Mouse (Mus musculus) kidney, postnatal 4 days (tissue): ENCODE measurements around the gene Slc26a11.

Experiments
- DNase-seq, 2 experiments: peaks; one replicate each; pipeline ENCODE4 v3.0.0; 2021; ENCODE audit warnings: mixed read lengths in 2 of 2

Gene Slc26a11

GRCm38 (mm10) chr11:119362769-119363533 is 7.6 kb downstream of the Slc26a11 start:
- no peak for DNase-seq

- DNase-seq, result peak; percentile 80 to 86
These were observed 8.3 kb downstream of the Slc26a11 start for GRCm38 (mm10) chr11:119363534-119364145.

GRCm38 (mm10) chr11:119375425-119375824 is 20.1 kb downstream of the Slc26a11 start:
- DNase-seq, result no peak

GRCm38 (mm10) chr11:119377326-119377725 is 22.0 kb downstream of the Slc26a11 start:
- DNase-seq, result no peak

GRCm38 (mm10) chr11:119378551-119378950 is 23.2 kb downstream of the Slc26a11 start:
- no peak for DNase-seq

GRCm38 (mm10) chr11:119381631-119382337 is 26.4 kb downstream of the Slc26a11 start:
- no peak for DNase-seq

GRCm38 (mm10) chr11:119382338-119382850 is 27.0 kb downstream of the Slc26a11 start:
- no peak for DNase-seq

- DNase-seq, result no peak
These were observed 29.5 kb downstream of the Slc26a11 start for GRCm38 (mm10) chr11:119384904-119385303.

GRCm38 (mm10) chr11:119386306-119386705 is 30.9 kb downstream of the Slc26a11 start:
- no peak for DNase-seq

GRCm38 (mm10) chr11:119387273-119387672 is 31.9 kb downstream of the Slc26a11 start:
- peak in 1 of 2 experiments; percentile 17 for DNase-seq

- DNase-seq, result peak; percentile 87 to 93
These were observed 34.5 kb downstream of the Slc26a11 start for GRCm38 (mm10) chr11:119389851-119390270.

- peak; percentile 77 to 87 for DNase-seq
These were observed 35.2 kb downstream of the Slc26a11 start for GRCm38 (mm10) chr11:119390271-119391231.

- no peak for DNase-seq
These were observed 36.1 kb downstream of the Slc26a11 start for GRCm38 (mm10) chr11:119391386-119392000.

GRCm38 (mm10) chr11:119392001-119392614 is 36.8 kb downstream of the Slc26a11 start:
- peak; percentile 80 to 89 for DNase-seq

GRCm38 (mm10) chr11:119392800-119393482 is 37.6 kb downstream of the Slc26a11 start, which contains the start of gene Rnf213:
TSS of gene Rnf213 (plus strand) at chr11:119393100.
- peak; percentile 76 to 84 for DNase-seq

- no peak for DNase-seq
These were observed 38.1 kb downstream of the Slc26a11 start for GRCm38 (mm10) chr11:119393483-119393804.

- peak in 1 of 2 experiments; percentile 24 for DNase-seq
These were observed 38.9 kb downstream of the Slc26a11 start for GRCm38 (mm10) chr11:119394210-119394609.

- no peak for DNase-seq
These were observed 40.0 kb downstream of the Slc26a11 start for GRCm38 (mm10) chr11:119395394-119395793.

- DNase-seq, result no peak
These were observed 40.6 kb downstream of the Slc26a11 start for GRCm38 (mm10) chr11:119395931-119396330.

- DNase-seq, result no peak
These were observed 41.1 kb downstream of the Slc26a11 start for GRCm38 (mm10) chr11:119396461-119396860.
